Mouse (Mus musculus) mesoderm, embryonic 11.5 days (tissue): Measurements from ENCODE around the gene Rrp36.

Source experiments
- DNase-seq: peaks from one replicate; pipeline ENCODE4 v3.0.0-alpha.2; 2012; ENCODE audit warnings: low read depth, low spot score

Rrp36 gene

DNA sequence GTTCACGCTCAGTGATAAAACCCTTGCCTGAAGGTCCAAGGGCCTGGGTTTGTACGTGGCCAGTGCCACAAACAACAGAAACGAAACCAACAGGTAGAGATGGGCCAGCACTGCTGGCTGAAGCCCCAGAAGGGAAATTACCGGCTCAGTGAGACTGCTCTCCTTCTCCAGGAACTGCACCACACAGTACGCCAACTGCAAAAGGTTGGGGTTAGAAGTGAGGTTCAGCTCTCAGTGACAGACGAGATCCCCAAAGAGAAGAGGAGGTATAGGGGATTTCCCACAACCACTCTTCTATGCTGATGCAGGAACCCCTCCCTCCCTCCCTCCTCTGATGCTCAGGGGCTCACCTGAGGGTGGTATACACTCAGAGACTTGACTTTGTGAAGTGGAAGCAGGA is 11.8 kb upstream of the Rrp36 start:
- no peak for DNase-seq

DNA sequence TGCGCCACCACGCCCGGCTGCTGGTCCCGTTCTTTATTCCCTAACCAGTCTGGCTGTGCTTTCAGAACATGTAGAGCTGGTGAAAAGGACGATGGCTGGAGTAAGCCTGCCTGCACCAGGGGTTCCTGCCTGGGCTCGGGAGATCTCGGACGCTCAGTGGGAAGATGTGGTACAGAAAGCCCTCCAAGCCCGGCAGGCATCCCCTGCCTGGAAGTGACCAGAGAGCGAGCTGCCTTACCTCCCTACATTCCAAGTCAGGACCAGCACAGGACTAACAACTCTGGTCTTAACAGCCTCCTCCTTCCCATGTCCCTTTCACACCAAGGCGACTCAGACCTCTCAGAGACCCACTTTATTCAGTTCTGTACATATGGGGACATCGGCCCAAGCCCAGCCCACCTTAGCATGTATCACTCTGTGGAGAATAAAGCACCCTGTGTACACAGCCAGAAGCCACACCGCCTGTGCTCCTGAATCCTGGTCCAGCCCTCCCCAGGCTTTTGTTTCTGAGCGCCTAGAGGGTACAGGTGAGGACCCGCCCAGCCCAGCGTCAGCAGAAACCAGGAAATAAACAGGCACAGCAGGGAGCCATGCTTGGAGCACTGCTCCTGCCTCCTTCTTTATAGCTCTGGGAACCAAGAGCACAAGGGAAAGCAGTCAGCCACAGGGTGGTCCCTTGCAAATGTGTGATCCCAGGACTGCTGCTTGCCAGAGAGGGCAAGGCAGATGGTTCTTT is 8.7 kb upstream of the Rrp36 start:
- DNase-seq, result no peak

DNA sequence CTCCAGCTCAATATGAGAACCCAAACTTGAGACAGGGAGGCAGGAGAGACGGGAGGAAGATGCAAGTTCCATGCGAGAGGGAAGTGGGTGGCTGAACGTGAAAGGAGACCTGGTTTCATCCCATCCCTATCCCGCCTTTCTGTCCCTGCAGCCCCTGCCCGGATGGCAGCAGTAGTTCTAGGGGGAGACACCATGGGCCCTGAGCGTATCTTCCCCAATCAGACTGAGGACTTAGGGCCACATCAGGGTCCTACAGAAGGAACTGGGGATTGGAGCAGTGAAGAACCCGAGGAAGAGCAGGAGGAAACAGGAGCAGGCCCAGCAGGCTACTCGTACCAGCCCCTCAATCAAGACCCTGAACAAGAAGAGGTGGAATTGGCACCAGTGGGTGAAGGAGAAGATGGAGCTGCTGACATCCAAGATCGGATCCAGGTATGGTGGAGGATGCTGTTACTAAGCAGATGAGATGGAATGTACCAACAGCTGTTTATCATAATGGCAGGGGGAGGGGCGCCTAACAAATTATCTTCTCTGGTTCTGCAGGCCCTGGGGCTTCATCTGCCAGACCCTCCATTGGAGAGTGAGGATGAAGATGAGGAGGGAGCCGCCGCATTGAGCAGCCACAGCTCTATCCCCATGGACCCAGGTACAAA is 7.4 kb upstream of the Rrp36 start:
- no peak for DNase-seq

DNA sequence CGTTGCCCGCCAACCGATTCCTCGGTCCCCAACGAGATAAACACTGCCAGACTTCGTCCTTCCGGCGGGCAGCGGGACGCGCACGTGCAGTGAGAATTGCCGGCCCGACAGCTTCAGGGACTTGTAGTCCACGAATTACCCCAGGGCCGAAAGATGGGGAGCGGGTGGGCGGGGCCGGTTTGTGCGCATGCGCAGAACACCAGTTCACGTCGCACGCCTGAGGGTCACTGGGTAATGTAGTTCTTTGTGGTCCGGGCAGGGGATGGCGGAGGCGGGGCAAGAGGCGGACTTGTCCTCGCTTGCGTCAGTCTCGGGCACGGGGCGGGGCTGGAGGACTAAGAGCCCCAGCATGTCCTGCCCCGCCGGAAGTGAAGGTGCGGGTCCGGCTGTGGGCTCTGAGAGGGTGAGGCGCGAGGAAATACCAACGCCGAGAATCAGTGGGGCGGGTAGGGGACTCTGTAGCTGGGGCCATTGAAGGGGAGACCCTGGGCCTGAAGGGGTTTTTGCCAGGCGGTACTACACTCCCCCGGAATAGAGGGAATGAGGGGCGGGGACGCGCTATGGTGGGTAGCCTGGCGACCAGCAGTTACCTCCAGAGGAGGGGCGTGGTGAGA is 6.7 kb upstream of the Rrp36 start, which contains the start of gene Klhdc3:
Klhdc3 (minus strand) TSS at position 155 of the 614 bp plus-strand sequence.
- peak; percentile 98 for DNase-seq

DNA sequence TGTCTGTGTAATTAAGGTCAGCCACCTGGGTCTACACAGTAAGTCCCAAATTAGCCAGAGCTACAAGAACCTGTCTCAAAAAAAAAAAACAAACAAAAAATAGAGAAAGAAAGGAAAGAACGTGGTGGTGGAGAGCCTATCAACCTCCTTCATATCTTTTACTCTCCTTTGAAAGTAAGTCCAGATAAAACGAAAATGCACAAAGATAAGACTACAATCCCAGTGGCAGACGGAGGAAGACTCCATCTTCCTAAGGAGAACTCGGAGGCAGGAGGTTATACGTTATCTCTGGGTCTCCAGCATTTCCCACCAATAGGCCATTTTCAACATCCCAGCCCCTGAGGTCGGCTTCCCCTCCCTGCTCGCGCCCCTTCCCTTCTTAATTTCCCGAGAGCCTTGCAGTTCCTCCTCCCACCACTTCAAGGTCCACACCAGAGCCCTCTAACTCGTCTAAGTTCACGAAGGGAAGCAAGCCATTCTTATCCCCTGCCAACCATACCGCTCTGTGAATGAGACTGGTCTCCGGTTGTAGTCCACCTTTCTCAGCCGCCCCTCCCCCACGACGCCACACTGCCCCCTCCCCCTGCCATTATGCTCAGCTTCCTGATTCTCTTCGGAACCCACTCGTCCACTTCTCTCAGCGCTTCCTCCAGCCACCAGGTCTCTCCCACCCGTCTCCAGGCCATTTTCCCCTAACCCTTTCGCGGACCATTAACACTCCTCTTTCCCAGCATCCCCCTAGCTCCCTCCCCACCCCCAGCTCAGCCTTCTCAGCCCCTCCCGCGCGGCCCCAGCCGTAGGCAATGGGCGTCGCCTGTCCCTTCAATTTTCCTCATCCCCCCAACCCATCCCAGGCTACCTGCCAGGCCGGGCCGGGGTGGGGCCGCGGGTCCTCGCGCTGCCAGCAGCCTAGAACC is 5.9 kb upstream of the Rrp36 start:
- DNase-seq, result peak; percentile 62

DNA sequence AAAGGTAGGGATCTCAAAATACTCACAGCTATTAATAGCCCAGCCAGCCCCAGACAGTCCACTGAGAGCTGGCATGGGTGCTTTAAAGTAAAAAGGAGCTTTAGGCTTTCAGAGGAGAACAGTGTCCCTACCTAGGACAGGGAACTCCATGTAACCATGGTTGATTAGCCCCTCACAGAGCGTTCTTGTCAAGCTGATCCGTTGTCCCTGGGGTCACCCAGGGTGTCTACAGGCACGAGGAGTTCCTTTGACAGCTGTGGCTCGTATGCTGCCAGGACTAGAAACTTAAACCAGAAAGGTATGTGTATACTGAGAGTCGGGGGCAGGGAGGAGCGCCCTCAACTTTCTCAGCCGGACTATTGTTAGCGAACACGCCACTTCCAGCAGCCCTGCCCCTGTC is 4.8 kb upstream of the Rrp36 start:
- no peak for DNase-seq

DNA sequence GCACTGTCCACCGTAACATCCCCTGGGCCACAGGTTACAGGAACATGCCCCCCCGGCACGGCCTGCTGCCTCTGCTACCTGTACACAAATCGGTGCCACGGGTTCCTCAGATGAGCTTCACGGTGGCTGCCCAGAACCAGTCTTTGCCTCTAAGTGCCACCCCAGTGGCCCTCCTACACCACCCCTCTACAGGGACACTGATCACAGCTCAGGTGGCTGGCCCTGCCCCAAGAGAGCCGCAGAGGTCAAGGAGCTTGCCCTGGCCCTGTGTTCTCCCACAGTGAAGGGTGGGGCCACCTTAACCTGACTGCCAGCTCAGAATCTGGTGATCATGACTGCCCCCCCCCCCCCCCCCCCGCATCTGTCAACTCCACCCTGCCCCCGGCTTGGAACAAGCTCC is 4.3 kb upstream of the Rrp36 start, which contains the start of gene Mea1:
Mea1 (plus strand) TSS at position 378 of the 400 bp plus-strand sequence.
- no peak for DNase-seq

DNA sequence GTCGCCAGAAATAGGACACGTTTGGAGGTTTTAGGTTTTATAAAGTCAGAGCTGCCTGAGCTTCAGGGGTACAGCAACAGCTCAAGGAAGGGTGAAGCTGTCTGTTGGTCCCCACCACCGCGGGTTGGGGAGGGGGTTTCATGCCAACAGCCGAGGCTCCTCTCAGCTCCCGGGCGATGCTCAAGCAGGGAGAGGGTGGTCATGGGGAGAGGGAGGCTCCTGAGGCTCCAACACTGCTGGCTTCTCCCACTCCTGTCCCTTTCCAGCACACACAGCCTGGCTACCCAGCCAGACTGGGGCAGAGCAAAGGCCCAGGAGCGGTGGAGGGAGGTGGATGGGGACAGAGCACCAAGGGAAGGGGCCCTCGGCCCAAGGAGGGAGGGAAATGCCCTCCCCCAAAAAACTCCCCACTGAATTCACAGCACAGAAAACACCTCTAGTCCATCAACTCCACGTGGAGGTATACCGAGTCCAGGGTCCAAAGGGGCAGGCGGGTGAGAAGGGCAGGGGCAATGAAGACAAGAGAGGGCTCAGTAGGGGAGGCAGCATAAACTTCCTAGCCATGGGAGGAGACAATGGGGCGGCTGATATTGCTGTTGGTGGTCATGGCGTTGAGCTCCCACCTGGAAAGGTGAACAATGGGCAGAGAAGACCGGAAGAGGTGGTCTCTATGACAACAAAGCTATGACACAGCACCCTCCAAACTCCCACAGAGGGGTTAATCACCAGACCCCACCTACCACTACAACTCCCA is 555 bp upstream of the Rrp36 start:
- DNase-seq, result no peak

DNA sequence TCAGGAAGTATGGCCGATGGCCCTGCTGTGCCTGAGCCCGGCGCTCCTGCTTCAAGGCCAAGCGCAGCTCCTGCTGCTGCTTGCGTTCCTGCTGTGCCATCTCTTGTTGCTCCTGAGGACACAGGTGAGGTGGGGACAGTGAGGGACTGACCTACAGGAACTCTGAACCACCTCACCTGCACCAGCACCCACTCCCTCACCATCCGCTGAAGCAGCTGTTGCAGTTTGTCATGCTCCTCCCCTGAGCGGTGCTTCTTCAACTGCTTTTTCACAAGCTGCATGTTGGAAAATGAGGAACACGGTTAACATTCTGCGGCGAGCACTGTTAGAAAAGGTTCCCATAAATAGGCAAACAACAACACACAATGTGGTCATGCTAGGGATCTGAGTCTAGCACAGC is 4.2 kb downstream of the Rrp36 start:
- no peak for DNase-seq

DNA sequence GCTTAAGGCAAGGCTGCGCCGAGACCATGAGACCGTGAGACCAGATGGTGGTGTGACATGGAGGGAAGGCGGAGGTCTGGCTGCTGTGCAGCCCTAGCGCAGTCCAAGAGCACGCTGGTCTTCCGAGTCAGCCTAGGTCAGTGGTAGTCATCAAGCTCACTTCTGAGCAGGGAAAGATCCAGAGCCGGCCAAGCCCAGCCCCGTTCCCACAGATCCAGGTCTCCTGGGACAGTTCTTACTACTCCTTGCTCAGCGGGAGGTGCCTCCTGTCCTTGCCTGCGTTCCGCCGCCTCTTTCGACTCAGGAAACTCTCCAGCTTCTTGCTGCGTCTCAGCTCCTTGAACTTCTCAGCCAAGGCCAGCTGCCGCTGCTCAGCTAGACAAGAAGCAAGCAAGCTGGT is 6.4 kb downstream of the Rrp36 start:
- DNase-seq, result no peak

DNA sequence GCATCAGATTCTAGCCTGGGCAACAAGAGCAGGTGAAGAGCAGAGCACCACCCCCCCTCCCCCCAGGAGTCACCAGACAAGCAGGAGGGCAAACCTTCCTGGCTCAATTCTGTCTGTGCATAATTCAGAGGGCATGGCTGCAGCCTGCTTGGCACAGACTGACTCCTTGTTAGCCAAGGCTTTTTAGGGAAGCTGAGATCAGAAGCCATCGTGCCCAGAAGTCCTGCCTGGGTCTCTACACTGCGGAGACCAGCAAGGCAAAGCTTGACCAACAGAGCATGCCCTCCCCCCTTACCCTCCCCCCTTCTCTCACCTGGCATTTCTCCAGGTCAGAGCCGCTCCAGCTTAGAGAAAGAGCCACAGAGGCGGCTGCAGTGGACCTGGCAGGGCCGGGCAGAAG is 11.4 kb downstream of the Rrp36 start:
- DNase-seq, result no peak

DNA sequence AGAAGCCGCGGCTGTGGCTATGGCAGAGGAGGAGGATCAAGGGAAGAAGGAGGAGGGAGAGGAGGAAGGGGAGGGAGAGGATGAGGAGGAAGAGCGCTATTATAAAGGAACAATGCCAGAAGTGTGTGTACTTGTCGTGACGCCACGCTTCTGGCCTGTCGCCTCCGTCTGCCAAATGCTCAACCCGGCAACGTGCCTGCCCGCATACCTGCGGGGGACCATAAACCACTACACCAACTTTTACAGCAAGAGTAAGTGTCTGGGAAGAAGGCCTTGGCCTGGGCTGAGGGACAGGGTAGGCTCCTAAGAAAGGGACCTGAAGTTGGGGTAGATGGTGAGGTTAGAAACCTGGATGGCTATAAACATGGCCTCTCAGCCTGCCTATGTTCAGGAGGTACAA is 12.2 kb downstream of the Rrp36 start:
- no peak for DNase-seq

DNA sequence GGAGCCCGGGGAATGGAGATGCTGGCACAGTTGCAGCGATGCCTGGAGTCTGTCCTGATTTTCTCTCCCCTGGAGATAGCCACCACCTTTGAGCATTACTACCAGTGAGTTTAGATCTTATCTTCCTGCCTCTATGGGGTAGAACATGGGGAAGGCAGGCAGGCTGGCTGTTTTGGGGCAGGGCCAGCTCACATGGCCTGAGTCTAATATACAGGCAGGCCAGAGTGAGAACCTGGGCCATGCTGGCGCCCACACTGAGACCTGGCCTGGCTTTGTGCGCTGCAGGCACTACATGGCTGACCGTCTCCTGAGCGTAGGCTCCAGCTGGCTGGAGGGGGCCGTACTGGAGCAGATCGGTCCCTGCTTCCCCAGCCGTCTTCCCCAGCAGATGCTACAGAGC is 12.8 kb downstream of the Rrp36 start:
- DNase-seq, result no peak

DNA sequence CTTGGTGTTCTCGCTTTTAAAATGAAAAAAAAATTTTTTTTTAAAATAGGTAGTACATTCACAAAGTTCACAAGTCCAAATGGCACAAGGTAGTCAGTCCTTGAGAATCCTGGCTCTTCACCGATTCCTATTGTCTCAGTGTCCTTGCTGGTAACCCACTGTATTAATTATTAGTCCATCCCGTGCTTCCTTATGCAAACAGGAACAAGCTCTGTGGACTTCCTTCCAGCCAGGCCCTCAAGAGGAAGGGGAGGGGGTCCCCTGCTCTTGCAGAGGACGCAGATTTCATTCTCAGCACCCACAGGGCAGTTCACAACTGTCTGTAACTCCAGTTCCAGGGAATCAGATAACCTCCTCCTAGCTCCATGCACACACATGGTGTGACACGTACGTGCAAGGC is 18.1 kb downstream of the Rrp36 start:
- no peak for DNase-seq

DNA sequence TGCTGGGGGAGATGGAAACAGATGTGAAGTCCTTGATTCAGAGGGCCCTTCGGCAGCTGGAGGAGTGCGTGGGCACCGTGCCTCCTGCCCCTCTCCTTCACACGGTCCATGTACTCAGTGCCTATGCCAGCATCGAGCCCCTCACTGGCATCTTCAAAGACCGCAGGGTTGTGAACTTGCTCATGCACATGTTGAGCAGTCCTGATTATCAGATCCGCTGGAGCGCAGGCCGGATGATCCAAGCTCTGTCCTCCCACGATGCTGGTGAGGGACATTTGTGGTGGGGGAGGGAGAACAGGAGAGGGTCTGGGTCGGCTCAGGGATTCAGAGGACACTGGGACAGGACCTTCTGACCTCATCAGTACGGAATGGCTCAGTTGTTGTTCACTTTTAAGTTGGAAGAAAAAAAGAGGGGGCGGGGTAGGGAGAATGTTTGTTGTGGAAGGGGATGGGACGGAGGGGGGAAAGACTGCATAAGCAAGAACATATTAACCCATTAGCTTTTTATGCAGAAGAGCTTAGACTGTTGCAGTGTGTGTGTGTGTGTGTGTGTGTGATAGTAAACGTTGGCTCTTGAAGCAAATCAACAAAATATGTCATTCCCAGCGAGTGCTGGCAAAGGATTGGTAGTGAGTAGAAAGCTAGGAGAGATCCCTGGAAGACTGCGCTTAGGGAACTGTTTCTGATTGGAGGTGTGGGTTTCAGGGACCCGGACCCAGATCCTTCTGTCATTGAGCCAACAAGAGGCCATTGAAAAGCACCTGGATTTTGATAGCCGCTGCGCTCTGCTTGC is 22.2 kb downstream of the Rrp36 start:
- no peak for DNase-seq

DNA sequence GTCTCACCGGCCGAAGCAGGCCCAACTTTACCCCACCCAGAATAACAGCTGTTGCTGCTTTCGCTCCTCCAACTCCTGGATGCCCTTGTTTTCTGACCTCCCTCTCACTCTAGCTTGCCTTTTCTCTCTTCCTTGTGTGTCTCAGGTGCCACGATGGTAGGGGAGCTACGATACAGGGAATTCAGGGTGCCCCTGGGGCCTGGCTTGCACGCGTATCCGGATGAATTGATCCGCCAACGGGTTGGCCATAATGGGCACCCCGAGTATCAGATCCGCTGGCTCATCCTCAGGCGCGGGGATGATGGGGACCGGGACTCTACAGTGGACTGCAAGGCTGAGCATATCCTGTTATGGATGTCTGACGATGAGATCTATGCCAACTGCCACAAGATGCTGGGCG is 22.9 kb downstream of the Rrp36 start:
- no peak for DNase-seq

DNA sequence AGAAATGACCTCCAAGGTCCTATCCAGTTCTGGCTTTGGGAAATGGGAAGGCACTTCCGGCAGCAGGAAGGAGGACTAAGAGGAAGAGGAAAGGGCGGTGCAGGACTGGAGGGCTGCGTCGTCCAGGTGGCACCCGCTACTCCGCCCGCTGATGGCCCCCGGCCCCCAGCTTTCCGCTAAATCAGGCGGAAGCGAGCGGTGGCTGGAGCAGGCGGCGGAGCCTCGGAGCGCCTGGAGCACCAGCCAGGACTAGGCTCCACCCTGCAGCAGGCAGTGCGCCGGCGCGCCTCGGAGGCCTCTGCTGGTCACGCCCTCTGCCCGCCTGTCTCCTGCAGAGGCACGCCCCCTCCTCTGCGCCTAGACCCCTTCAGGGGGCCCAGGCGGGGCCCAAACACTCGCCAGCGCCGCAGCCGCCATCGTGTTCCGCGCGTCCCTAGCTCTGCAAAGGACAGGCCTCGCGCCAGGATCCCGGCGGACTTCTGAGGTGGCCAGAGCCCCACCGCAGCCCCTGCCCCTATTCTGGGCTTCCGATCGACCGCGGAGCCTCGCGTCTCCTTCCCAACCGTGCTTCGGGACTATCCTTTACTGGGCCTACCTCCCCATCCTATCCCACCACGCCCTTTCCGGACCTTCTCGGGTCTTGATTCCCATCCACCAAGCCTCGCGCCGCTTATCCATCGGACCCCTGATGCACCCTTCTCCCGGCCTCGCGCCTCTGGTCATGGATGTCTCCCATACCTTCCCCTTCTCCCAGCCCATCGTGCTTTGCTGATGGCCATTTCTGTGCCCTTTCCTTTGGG is 23.7 kb downstream of the Rrp36 start, which contains the start of gene Cul7:
Cul7 (plus strand) TSS at position 106 of the 800 bp plus-strand sequence.
- DNase-seq, result peak; percentile 94

DNA sequence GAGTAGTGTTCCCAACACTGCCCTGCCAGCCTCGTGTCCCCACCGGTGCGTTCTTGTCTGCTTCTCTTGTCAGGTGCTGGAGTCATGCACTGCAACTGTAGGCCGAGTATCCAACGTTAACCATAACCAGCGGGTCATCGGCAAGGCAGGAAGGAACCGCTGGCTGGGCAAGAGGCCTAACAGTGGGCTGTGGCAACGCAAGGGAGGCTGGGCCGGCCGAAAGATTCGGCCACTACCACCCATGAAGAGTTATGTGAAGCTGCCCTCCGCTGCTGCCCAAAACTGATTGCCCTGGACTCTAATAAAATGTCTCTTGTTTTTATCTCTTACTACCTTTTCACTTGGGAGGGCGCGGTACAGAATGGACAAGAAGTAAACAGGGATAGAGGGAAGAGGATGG is 24.3 kb downstream of the Rrp36 start:
- no peak for DNase-seq

DNA sequence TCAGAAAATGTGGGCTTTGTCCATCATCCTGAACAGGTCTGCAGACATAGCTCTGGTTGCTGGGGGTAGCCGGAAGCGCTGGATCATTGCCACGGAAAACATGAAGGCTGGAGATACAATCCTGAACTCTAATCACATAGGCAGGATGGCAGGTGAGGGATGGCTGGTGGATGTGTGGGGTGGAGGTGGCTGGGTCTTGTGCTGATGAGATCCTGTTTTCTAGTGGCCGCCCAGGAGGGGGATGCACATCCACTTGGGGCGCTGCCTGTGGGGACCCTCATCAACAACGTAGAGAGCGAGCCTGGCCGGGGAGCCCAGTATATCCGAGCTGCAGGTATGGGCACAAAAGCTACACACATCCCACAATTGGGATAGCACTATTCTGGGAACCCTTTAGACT is 25.7 kb downstream of the Rrp36 start:
- no peak for DNase-seq
